Mouse (Mus musculus) cerebellum, postnatal 25 days (tissue): ENCODE results near the gene Znrf2.

Experiments used
- DNase-seq, 2 experiments: peaks; one replicate each; pipeline ENCODE4 v3.0.0; 2021; ENCODE audit warnings: mixed read lengths in 2 of 2

Gene Znrf2

GRCm38 (mm10) chr6:54917523-54917922 lies 100.8 kb downstream of the Znrf2 start:
- peak; percentile 20 to 55 for DNase-seq

- DNase-seq: no peak
Observed at GRCm38 (mm10) chr6:54918521-54918920, 101.8 kb downstream of the Znrf2 start.

- no peak for DNase-seq
Observed at GRCm38 (mm10) chr6:54924538-54924937, 107.8 kb downstream of the Znrf2 start.

- no peak for DNase-seq
Observed at GRCm38 (mm10) chr6:54925736-54926440, 109.2 kb downstream of the Znrf2 start.

GRCm38 (mm10) chr6:54926899-54927298 lies 110.2 kb downstream of the Znrf2 start:
- no peak for DNase-seq

GRCm38 (mm10) chr6:54927946-54928345 lies 111.2 kb downstream of the Znrf2 start:
- DNase-seq: no peak

GRCm38 (mm10) chr6:54931641-54932040 lies 114.9 kb downstream of the Znrf2 start:
- no peak for DNase-seq

- DNase-seq: no peak
Observed at GRCm38 (mm10) chr6:54932526-54932925, 115.8 kb downstream of the Znrf2 start.

- no peak for DNase-seq
Observed at GRCm38 (mm10) chr6:54933216-54933615, 116.5 kb downstream of the Znrf2 start.

GRCm38 (mm10) chr6:54933866-54934265 lies 117.2 kb downstream of the Znrf2 start:
- DNase-seq: no peak

GRCm38 (mm10) chr6:54934313-54934712 lies 117.6 kb downstream of the Znrf2 start:
- DNase-seq: no peak

- no peak for DNase-seq
Observed at GRCm38 (mm10) chr6:54934930-54935329, 118.2 kb downstream of the Znrf2 start.

GRCm38 (mm10) chr6:54936496-54936895 lies 119.8 kb downstream of the Znrf2 start:
- DNase-seq: no peak

- no peak for DNase-seq
Observed at GRCm38 (mm10) chr6:54939631-54940030, 122.9 kb downstream of the Znrf2 start.

- DNase-seq: no peak
Observed at GRCm38 (mm10) chr6:54940126-54940525, 123.4 kb downstream of the Znrf2 start.

- DNase-seq: no peak
Observed at GRCm38 (mm10) chr6:54941149-54941548, 124.4 kb downstream of the Znrf2 start.
